Mouse (Mus musculus) lung, embryonic 15.5 days (tissue): ENCODE results near the gene Stx6. TPM values are rescaled to one million over a fixed set of nuclear protein-coding genes. Genes with fewer than 3 reads are reported as not detected.
A peak's percentile ranks its signal among the peaks of the same experiment; 100 is the strongest.

Source experiments
- ATAC-seq: fragments of 200-750 bp; cut with Nextera tagmentation; 2 replicates; pipeline ENCODE4 v1.8.0; 2017; ENCODE audit warnings: moderate number of reproducible peaks, borderline replicate concordance; ENCODE audit not compliant: low FRiP score, low TSS enrichment; ENCODE audit errors: extremely low read depth
- H3K27ac ChIP-seq: fragments of 300-500 bp; sonication (generic); 2 replicates; pipeline ENCODE4 v1.5.1; 2015; ENCODE audit warnings: moderate library complexity, mild to moderate bottlenecking, inconsistent platforms
- H3K27me3 ChIP-seq: fragments of 300-500 bp; sonication (generic); 2 replicates; pipeline ENCODE4 v1.6.1; 2015; ENCODE audit warnings: inconsistent platforms
- H3K36me3 ChIP-seq: fragments of 300-500 bp; sonication (generic); 2 replicates; pipeline ENCODE4 v1.6.1; 2015; ENCODE audit warnings: inconsistent platforms
- H3K4me1 ChIP-seq: fragments of 300-500 bp; sonication (generic); 2 replicates; pipeline ENCODE4 v1.6.1; 2015; ENCODE audit warnings: inconsistent platforms
- H3K4me2 ChIP-seq: fragments of 300-500 bp; sonication (generic); 2 replicates; pipeline ENCODE4 v1.6.1; 2015; ENCODE audit warnings: inconsistent platforms, mild to moderate bottlenecking, moderate library complexity
- H3K4me3 ChIP-seq: fragments of 300-500 bp; sonication (generic); 2 replicates; pipeline ENCODE4 v1.5.1; 2015; ENCODE audit warnings: mild to moderate bottlenecking, inconsistent platforms
- H3K9ac ChIP-seq: fragments of 300-500 bp; sonication (generic); 2 replicates; pipeline ENCODE4 v1.6.1; 2015; ENCODE audit warnings: inconsistent platforms
- H3K9me3 ChIP-seq: fragments of 300-500 bp; sonication (generic); 2 replicates; pipeline ENCODE4 v1.6.1; 2016; ENCODE audit warnings: inconsistent platforms
- WGBS: fragments of 180-500 bp; shearing (Covaris S2); methylation state at CpG from one replicate; pipeline ENCODE4 v1.1.7; 2015; 5-methylcytosine and 5-hydroxymethylcytosine counted together
- polyA plus RNA-seq: library from polyadenylated mRNA; unstranded; fragments of >200 nt; fragmentation: Nextera tagmentation; extraction: Ambion mirVana; gene quantifications from 2 replicates; pipeline ENCODE4 v1.2.1, GENCODE M21; 2015

Gene Stx6
- 81.5 and 87.2 TPM in 2 replicates for polyA plus RNA-seq

GRCm38 (mm10) chr1:155158141-155158969, at the start of gene Stx6:
TSS of gene Stx6 (plus strand) at chr1:155158715.
- peak within 1 kb of the TSS; percentile 91 for H3K27ac ChIP-seq
- 1% methylated on average over 48 of the region's 48 CpGs for WGBS

GRCm38 (mm10) chr1:155109387-155110350, 48.8 kb upstream of the Stx6 start:
- H3K27ac ChIP-seq = no peak overlapping the region
- no peak overlapping the region for H3K9ac ChIP-seq
- WGBS = 11% methylated on average over 18 of the region's 18 CpGs
- H3K36me3 ChIP-seq = no peaks in the 10 kb centered on the region
- no peak overlapping the region for H3K4me3 ChIP-seq
- ATAC-seq = no peak
- H3K4me1 ChIP-seq = peaks cover 32% of the 10 kb centered on the region
- peak overlapping the region; percentile 37; the same call in 1 of the 2 replicates for H3K4me2 ChIP-seq
- no peaks in the 10 kb centered on the region for H3K9me3 ChIP-seq
- H3K27me3 ChIP-seq = no peaks in the 10 kb centered on the region

More at GRCm38 (mm10) chr1:155158141-155158969, at the start of gene Stx6:
- ATAC-seq = peak; percentile 99
- H3K4me3 ChIP-seq = peak within 1 kb of the TSS; percentile 99
- H3K4me2 ChIP-seq = peak within 1 kb of the TSS; percentile 73
- no peaks in the 10 kb centered on the region for H3K36me3 ChIP-seq
- H3K4me1 ChIP-seq = peaks cover 11% of the 10 kb centered on the region; the same call in 1 of the 2 replicates
- peak within 1 kb of the TSS; percentile 85 for H3K9ac ChIP-seq
- H3K9me3 ChIP-seq = no peaks in the 10 kb centered on the region
- H3K27me3 ChIP-seq = no peaks in the 10 kb centered on the region

GRCm38 (mm10) chr1:155111491-155111890, 47.0 kb upstream of the Stx6 start:
- ATAC-seq = no peak
- H3K27ac ChIP-seq = no peak overlapping the region
- no peaks in the 10 kb centered on the region for H3K9me3 ChIP-seq
- no peaks in the 10 kb centered on the region for H3K36me3 ChIP-seq
- H3K4me2 ChIP-seq = no peak overlapping the region
- no peak overlapping the region for H3K4me3 ChIP-seq
- WGBS = 60% methylated on average over 6 of the region's 6 CpGs
- H3K9ac ChIP-seq = no peak overlapping the region
- H3K27me3 ChIP-seq = no peaks in the 10 kb centered on the region
- peaks cover 32% of the 10 kb centered on the region for H3K4me1 ChIP-seq

- peaks cover 32% of the 10 kb centered on the region for H3K4me1 ChIP-seq
- H3K27me3 ChIP-seq = no peaks in the 10 kb centered on the region
- H3K4me2 ChIP-seq = no peak overlapping the region
- no peaks in the 10 kb centered on the region for H3K9me3 ChIP-seq
- H3K9ac ChIP-seq = no peak overlapping the region
- WGBS = 46% methylated on average over 4 of the region's 4 CpGs
- H3K27ac ChIP-seq = no peak overlapping the region
- H3K4me3 ChIP-seq = no peak overlapping the region
- ATAC-seq = no peak
- no peaks in the 10 kb centered on the region for H3K36me3 ChIP-seq
Measured at GRCm38 (mm10) chr1:155112118-155112517, 46.4 kb upstream of the Stx6 start.

- Histone ChIP-seq H3K36me3 (no peaks in the 10 kb centered on the region), H3K27ac (no peak overlapping the region), H3K4me1 (peaks cover 28% of the 10 kb centered on the region), H3K9ac (no peak overlapping the region), H3K4me3 (no peak overlapping the region), H3K4me2 (no peak overlapping the region), H3K9me3 (no peaks in the 10 kb centered on the region), H3K27me3 (no peaks in the 10 kb centered on the region)
- no peak for ATAC-seq
- 84% methylated on average over 1 of the region's 1 CpGs for WGBS
Measured at GRCm38 (mm10) chr1:155112875-155113274, 45.6 kb upstream of the Stx6 start.

GRCm38 (mm10) chr1:155113946-155114345, 44.6 kb upstream of the Stx6 start:
- Histone ChIP-seq H3K27me3 (no peaks in the 10 kb centered on the region), H3K36me3 (no peaks in the 10 kb centered on the region), H3K4me3 (no peak overlapping the region), H3K4me1 (peaks cover 21% of the 10 kb centered on the region), H3K9ac (no peak overlapping the region), H3K9me3 (no peaks in the 10 kb centered on the region), H3K27ac (no peak overlapping the region), H3K4me2 (no peak overlapping the region)
- WGBS = 17% methylated on average over 3 of the region's 3 CpGs
- ATAC-seq = no peak

GRCm38 (mm10) chr1:155119719-155120118, 38.8 kb upstream of the Stx6 start:
- H3K27ac ChIP-seq = no peak overlapping the region
- ATAC-seq = no peak
- WGBS = 53% methylated on average over 1 of the region's 1 CpGs
- H3K9ac ChIP-seq = no peak overlapping the region
- peaks cover 12% of the 10 kb centered on the region for H3K4me1 ChIP-seq
- no peaks in the 10 kb centered on the region for H3K36me3 ChIP-seq
- no peak overlapping the region for H3K4me3 ChIP-seq
- H3K4me2 ChIP-seq = no peak overlapping the region
- H3K9me3 ChIP-seq = no peaks in the 10 kb centered on the region
- no peaks in the 10 kb centered on the region for H3K27me3 ChIP-seq

GRCm38 (mm10) chr1:155121977-155122939, 36.3 kb upstream of the Stx6 start:
- no peak overlapping the region for H3K4me3 ChIP-seq
- WGBS = 50% methylated on average over 21 of the region's 21 CpGs

GRCm38 (mm10) chr1:155124397-155124796, 34.1 kb upstream of the Stx6 start:
- H3K4me1 ChIP-seq = peaks cover 9% of the 10 kb centered on the region
- no peak overlapping the region for H3K9ac ChIP-seq
- no peaks in the 10 kb centered on the region for H3K27me3 ChIP-seq
- 91% methylated on average over 5 of the region's 5 CpGs for WGBS
- no peak overlapping the region for H3K4me2 ChIP-seq
- no peak overlapping the region for H3K4me3 ChIP-seq
- ATAC-seq = no peak
- H3K36me3 ChIP-seq = no peaks in the 10 kb centered on the region
- H3K27ac ChIP-seq = no peak overlapping the region
- H3K9me3 ChIP-seq = no peaks in the 10 kb centered on the region

More at GRCm38 (mm10) chr1:155121977-155122939, 36.3 kb upstream of the Stx6 start:
- Histone ChIP-seq H3K4me1 (peaks cover 12% of the 10 kb centered on the region), H3K9me3 (no peaks in the 10 kb centered on the region), H3K9ac (no peak overlapping the region), H3K27ac (peak overlapping the region; percentile 76), H3K36me3 (no peaks in the 10 kb centered on the region), H3K4me2 (peak overlapping the region; percentile 36), H3K27me3 (no peaks in the 10 kb centered on the region)
- peak; percentile 92 for ATAC-seq

- H3K4me3 ChIP-seq = no peak overlapping the region
- 0 out of 2 replicates have a peak, but pooled peaks cover 5% of the 10 kb centered on the region for H3K36me3 ChIP-seq
- no peaks in the 10 kb centered on the region for H3K27me3 ChIP-seq
- no peak for ATAC-seq
- no peaks in the 10 kb centered on the region for H3K9me3 ChIP-seq
- H3K27ac ChIP-seq = no peak overlapping the region
- H3K9ac ChIP-seq = no peak overlapping the region
- WGBS = 61% methylated on average over 5 of the region's 5 CpGs
- peaks cover 9% of the 10 kb centered on the region for H3K4me1 ChIP-seq
- H3K4me2 ChIP-seq = no peak overlapping the region
Measured at GRCm38 (mm10) chr1:155126716-155127115, 31.8 kb upstream of the Stx6 start.

- Histone ChIP-seq H3K36me3 (0 out of 2 replicates have a peak, but pooled peaks cover 5% of the 10 kb centered on the region), H3K9me3 (no peaks in the 10 kb centered on the region), H3K27ac (no peak overlapping the region), H3K4me2 (no peak overlapping the region), H3K9ac (no peak overlapping the region), H3K27me3 (no peaks in the 10 kb centered on the region), H3K4me1 (peaks cover 7% of the 10 kb centered on the region), H3K4me3 (no peak overlapping the region)
- WGBS = 76% methylated on average over 5 of the region's 5 CpGs
- ATAC-seq = no peak
Measured at GRCm38 (mm10) chr1:155127429-155127934, 31.0 kb upstream of the Stx6 start.
